Mouse (Mus musculus): ENCODE measurements around the gene Olfr801. TPM values are rescaled to one million over a fixed set of nuclear protein-coding genes. Genes with fewer than 3 reads are reported as not detected.

Olfr801 gene
- polyA plus RNA-seq (2012; fragmentation: generic; extraction: Trizol) = not detected

GRCm38 (mm10) chr10:129673765-129674164, at the start of gene Olfr801:
Gene Olfr801, minus strand, starts transcription at chr10:129673865.

GRCm38 (mm10) chr10:129702910-129703309, 29.2 kb upstream of the Olfr801 start, which contains the start of gene Olfr804:
Gene Olfr804, plus strand, starts transcription at chr10:129703210.

DNA sequence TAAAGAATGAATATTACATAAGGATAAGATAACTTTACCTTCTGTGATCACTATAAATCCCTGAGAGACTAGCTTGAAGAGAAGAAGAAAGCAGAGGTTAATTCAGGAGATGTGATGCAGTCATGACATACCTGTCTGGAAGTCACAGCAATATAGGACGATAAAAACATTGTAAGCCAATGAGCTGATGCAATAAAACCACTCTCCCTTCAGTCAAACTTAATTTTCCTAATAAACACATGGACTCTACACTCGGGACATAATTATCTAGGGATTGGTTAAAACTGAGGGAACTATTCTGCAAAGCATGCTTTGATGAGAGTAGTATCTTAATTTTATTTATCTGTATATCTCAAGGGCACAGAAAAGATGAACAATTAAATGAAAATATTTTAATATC, 20.5 kb upstream of the Olfr801 start, which contains the start of gene Olfr803:
Gene Olfr803 (minus strand): TSS at position 101 of the 400 bp plus-strand sequence.

GRCm38 (mm10) chr10:129688069-129688468, 14.4 kb upstream of the Olfr801 start, which contains the start of gene Olfr802:
Gene Olfr802, minus strand, starts transcription at chr10:129688169.

GRCm38 (mm10) chr10:129657394-129657793, 16.3 kb downstream of the Olfr801 start, which contains the start of gene Olfr800:
Gene Olfr800, plus strand, starts transcription at chr10:129657694.

GRCm38 (mm10) chr10:129637184-129637583, 36.5 kb downstream of the Olfr801 start, which contains the start of gene Olfr799:
Gene Olfr799, plus strand, starts transcription at chr10:129637484.

GRCm38 (mm10) chr10:129627834-129628233, 45.8 kb downstream of the Olfr801 start, which contains the start of gene Olfr798:
Gene Olfr798, minus strand, starts transcription at chr10:129627934.

Other genes starting within 250 kb of the Olfr801 start
- not detected for gene Olfr786, start 246.6 kb downstream of the Olfr801 start, polyA plus RNA-seq (2012; fragmentation: generic; extraction: Trizol)
- not detected for gene Olfr787, start 212.0 kb downstream of the Olfr801 start, polyA plus RNA-seq (2012; fragmentation: generic; extraction: Trizol)
- not detected for gene Olfr788, start 202.9 kb downstream of the Olfr801 start, polyA plus RNA-seq (2012; fragmentation: generic; extraction: Trizol)
- gene Olfr789, start 189.1 kb downstream of the Olfr801 start, polyA plus RNA-seq (2012; fragmentation: generic; extraction: Trizol) = not detected
- gene Olfr790, start 175.4 kb downstream of the Olfr801 start, polyA plus RNA-seq (2012; fragmentation: generic; extraction: Trizol) = not detected
- not detected for gene Olfr791, start 152.1 kb downstream of the Olfr801 start, polyA plus RNA-seq (2012; fragmentation: generic; extraction: Trizol)
- gene Olfr792, start 134.7 kb downstream of the Olfr801 start, polyA plus RNA-seq (2012; fragmentation: generic; extraction: Trizol) = not detected
- not detected for gene Olfr794, start 106.2 kb downstream of the Olfr801 start, polyA plus RNA-seq (2012; fragmentation: generic; extraction: Trizol)
- not detected for gene Olfr796, start 61.3 kb downstream of the Olfr801 start, polyA plus RNA-seq (2012; fragmentation: generic; extraction: Trizol)
- not detected for gene Olfr798, start 45.9 kb downstream of the Olfr801 start, polyA plus RNA-seq (2012; fragmentation: generic; extraction: Trizol)
- gene Olfr799, start 36.4 kb downstream of the Olfr801 start, polyA plus RNA-seq (2012; fragmentation: generic; extraction: Trizol) = not detected
- gene Olfr800, start 16.2 kb downstream of the Olfr801 start, polyA plus RNA-seq (2012; fragmentation: generic; extraction: Trizol) = not detected
- not detected for gene Olfr802, start 14.3 kb upstream of the Olfr801 start, polyA plus RNA-seq (2012; fragmentation: generic; extraction: Trizol)
- gene Olfr803, start 20.4 kb upstream of the Olfr801 start, polyA plus RNA-seq (2012; fragmentation: generic; extraction: Trizol) = not detected
- not detected for gene Olfr804, start 29.3 kb upstream of the Olfr801 start, polyA plus RNA-seq (2012; fragmentation: generic; extraction: Trizol)
- not detected for gene Olfr805, start 55.5 kb upstream of the Olfr801 start, polyA plus RNA-seq (2012; fragmentation: generic; extraction: Trizol)
- not detected for gene Olfr806, start 68.1 kb upstream of the Olfr801 start, polyA plus RNA-seq (2012; fragmentation: generic; extraction: Trizol)
- gene Olfr807, start 83.9 kb upstream of the Olfr801 start, polyA plus RNA-seq (2012; fragmentation: generic; extraction: Trizol) = not detected
- not detected for gene Olfr808, start 91.6 kb upstream of the Olfr801 start, polyA plus RNA-seq (2012; fragmentation: generic; extraction: Trizol)
- gene Olfr809, start 100.8 kb upstream of the Olfr801 start, polyA plus RNA-seq (2012; fragmentation: generic; extraction: Trizol) = not detected
- gene Olfr810, start 121.1 kb upstream of the Olfr801 start, polyA plus RNA-seq (2012; fragmentation: generic; extraction: Trizol) = not detected
- gene Olfr811, start 130.5 kb upstream of the Olfr801 start, polyA plus RNA-seq (2012; fragmentation: generic; extraction: Trizol) = not detected
- gene Olfr812, start 172.2 kb upstream of the Olfr801 start, polyA plus RNA-seq (2012; fragmentation: generic; extraction: Trizol) = not detected
- gene Olfr813, start 181.5 kb upstream of the Olfr801 start, polyA plus RNA-seq (2012; fragmentation: generic; extraction: Trizol) = not detected
- not detected for gene Olfr814, start 206.0 kb upstream of the Olfr801 start, polyA plus RNA-seq (2012; fragmentation: generic; extraction: Trizol)
- not detected for gene Olfr815, start 232.0 kb upstream of the Olfr801 start, polyA plus RNA-seq (2012; fragmentation: generic; extraction: Trizol)
- gene Olfr816, start 241.7 kb upstream of the Olfr801 start, polyA plus RNA-seq (2012; fragmentation: generic; extraction: Trizol) = not detected